Mouse (Mus musculus) cerebellum, postnatal 36 days (tissue): Measurements from ENCODE around the gene Fbxo10.
"Not testable (repeated sequence)": the region's sequence is repeated elsewhere in the genome, so short reads cannot be mapped to it uniquely, and the experiment has no call there.

Experiments
- DNase-seq, 2 experiments: peaks; one replicate each; pipeline ENCODE4 v3.0.0; 2021 to 2022; ENCODE audit warnings: mixed read lengths in 2 of 2

Gene Fbxo10

DNA sequence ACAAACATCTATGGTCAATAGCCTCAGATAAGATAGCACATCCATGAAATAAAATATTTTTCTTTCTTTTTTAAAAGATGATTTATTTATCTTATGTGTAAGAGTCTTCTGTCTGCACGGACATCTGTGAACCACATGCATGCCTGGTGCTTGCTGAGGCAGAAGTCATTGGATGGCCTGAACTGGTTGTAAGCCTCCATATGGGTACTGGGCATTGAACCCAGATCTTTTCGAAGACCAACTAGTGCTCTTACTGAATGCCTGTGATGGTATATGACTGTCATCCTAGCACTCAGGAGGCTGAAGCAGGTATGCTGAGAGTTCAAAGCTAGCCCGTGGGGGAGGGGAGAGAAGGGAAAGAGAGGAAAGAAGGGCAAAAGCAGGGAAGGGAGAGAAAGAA lies 86.3 kb downstream of the Fbxo10 start:
- no peak for DNase-seq

GRCm38 (mm10) chr4:44994776-44995175 lies 89.6 kb downstream of the Fbxo10 start:
- no peak for DNase-seq

DNA sequence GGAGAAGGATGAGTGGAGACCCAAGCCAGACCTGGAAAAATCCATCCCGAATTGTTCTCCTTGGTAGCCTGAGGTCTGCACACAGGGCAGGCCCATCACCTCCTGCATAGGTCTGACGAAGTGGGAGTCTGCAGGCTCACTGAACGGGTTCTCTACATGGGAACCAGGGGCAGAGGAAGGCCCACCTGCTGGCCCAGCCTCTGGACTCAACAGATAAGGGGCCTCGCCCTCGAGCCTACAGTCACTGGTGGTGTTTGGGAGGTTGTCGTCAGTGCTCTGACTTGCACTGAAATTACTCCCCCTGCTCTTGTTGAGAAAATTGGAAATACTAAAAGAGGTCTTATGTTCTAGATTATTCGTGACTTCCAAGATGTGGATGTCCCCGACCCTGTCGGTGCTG lies 90.6 kb downstream of the Fbxo10 start:
- DNase-seq: no peak

- not testable (repeated sequence) for DNase-seq
These were observed 91.2 kb downstream of the Fbxo10 start for GRCm38 (mm10) chr4:44993179-44993578.

DNA sequence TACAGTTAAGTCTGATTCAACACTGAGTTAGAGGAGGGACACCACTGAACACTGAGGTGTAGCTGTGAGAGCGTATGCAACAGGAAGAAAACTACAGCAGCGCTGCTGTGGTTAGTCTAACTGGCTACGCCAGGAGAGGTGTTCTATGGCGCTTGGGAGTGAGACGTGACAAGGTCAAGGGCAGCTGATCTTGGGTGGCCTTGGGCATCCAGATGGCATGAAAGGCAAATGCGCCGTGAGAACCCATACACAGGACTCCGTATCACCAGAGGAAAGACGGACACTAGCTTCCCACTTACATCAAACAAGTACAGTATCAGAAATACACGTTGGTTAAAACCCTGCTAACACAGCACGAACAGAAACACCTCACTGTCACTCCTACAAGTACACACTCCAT lies 92.1 kb downstream of the Fbxo10 start:
- DNase-seq: not testable (repeated sequence)

- no peak for DNase-seq
These were observed 93.8 kb downstream of the Fbxo10 start for GRCm38 (mm10) chr4:44990560-44990959.
